Mouse (Mus musculus) midbrain, embryonic 12.5 days (tissue): Measurements from ENCODE around the gene Fmo6. TPM values are rescaled to one million over a fixed set of nuclear protein-coding genes. Genes with fewer than 3 reads are reported as not detected.

Experiments
- ATAC-seq: fragments of 200-750 bp; cut with Nextera tagmentation; 2 replicates; pipeline ENCODE4 v1.8.0; 2017; ENCODE audit warnings: low read depth, moderate TSS enrichment, moderate library complexity; ENCODE audit not compliant: low FRiP score
- H3K27ac ChIP-seq: fragments of 300-500 bp; sonication (generic); replicated peaks from 2 replicates; pipeline ENCODE4 v1.5.1; 2016; ENCODE audit warnings: mild to moderate bottlenecking
- H3K27me3 ChIP-seq: fragments of 300-500 bp; sonication (generic); 2 replicates; pipeline ENCODE4 v1.6.1; 2016; ENCODE audit warnings: mild to moderate bottlenecking
- H3K36me3 ChIP-seq: fragments of 300-500 bp; sonication (generic); 2 replicates; pipeline ENCODE4 v1.6.1; 2016
- H3K4me1 ChIP-seq: fragments of 300-500 bp; sonication (generic); 2 replicates; pipeline ENCODE4 v1.6.1; 2016
- H3K4me2 ChIP-seq: fragments of 300-500 bp; sonication (generic); replicated peaks from 2 replicates; pipeline ENCODE4 v1.6.1; 2016; ENCODE audit warnings: mild to moderate bottlenecking, moderate library complexity
- H3K4me3 ChIP-seq: fragments of 300-500 bp; sonication (generic); 2 replicates; pipeline ENCODE4 v1.5.1; 2016; ENCODE audit warnings: mild to moderate bottlenecking
- H3K9ac ChIP-seq: fragments of 300-500 bp; sonication (generic); replicated peaks from 2 replicates; pipeline ENCODE4 v1.6.1; 2016; ENCODE audit warnings: mild to moderate bottlenecking, moderate library complexity
- H3K9me3 ChIP-seq: fragments of 300-500 bp; sonication (generic); 2 replicates; pipeline ENCODE4 v1.6.1; 2016; ENCODE audit warnings: mild to moderate bottlenecking
- WGBS: fragments of 180-500 bp; shearing (Covaris S2); methylation state at CpG from one replicate; pipeline ENCODE4 v1.1.7; 2016; 5-methylcytosine and 5-hydroxymethylcytosine counted together
- polyA plus RNA-seq: library from polyadenylated mRNA; unstranded; fragments of >200 nt; fragmentation: Nextera tagmentation; extraction: Ambion mirVana; gene quantifications from 2 replicates; pipeline ENCODE4 v1.2.1, GENCODE M21; 2016

Fmo6 gene
- polyA plus RNA-seq, 1 experiment from 2014 or later, result not detected

DNA sequence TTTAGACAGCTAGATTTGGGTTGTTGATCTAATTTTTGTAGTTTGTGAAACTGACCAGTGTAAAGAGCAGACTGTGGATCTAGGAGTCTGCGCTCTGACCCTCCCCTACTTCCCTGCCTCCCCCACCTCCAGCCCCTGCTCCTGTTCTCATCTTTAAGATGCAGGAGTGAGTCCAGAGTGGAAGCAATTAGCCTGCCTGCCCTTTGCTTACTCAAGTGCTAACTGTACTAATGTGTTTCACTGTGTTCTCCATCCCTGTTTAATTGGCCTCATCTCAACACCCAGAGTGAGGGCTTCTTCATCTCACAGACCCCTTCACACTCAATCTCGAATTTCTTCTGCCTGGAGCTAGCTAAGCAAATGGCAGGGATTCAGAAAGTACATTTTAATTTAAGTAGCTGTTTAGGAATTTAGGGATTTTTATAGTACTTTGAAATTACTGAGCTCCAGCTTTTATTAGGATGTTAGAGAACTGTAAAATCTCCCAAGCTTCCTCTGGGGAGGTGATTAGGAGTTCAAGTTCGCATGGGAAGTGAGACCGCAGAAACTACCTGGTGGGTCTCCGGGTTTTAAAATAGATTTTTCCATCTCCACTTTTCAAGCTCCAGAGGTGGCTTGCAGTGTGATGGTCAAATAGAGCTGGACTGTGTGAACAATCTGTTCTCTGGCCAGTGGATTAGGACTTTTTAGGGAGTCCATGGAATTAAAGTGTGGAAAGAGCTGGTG lies 818 bp upstream of the Fmo6 start:
- no peak overlapping the region for H3K27ac ChIP-seq
- no peak for ATAC-seq
- no peaks in the 10 kb centered on the region for H3K9me3 ChIP-seq
- H3K4me2 ChIP-seq, result no peak overlapping the region
- H3K9ac ChIP-seq, result no peak overlapping the region
- WGBS, result 89% methylated on average over 5 of the region's 5 CpGs
- no peaks in the 10 kb centered on the region for H3K27me3 ChIP-seq
- no peak overlapping the region for H3K4me3 ChIP-seq
- no peaks in the 10 kb centered on the region for H3K36me3 ChIP-seq
- H3K4me1 ChIP-seq, result no peaks in the 10 kb centered on the region

DNA sequence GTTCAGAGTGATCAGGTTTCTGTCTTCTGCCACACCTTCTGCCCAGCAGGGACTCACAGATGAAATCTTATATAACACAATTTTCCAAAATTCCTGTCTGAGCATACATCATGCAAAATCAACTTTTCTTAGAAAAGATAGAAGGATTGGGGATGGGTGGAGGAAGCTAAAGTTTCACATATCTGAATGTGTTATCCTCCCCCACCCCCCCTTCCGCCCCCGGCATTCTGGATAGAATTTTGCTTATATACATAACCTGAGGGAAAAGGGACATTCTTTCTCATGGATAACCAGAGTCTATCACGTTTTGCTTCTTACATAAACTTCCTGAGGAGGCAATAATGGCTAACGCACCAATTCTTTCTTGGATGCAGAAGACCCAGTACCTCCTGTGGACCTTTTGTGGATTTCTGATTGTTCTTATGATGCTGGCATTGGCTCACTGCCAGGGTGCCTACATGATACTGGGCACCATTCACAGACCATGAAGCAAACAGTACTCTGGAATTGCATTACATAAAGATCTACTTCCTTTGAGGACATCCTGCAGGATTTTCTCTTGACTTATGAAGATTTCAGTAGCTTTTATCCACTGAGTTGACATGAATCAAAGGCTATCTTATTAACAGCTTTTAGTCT lies 2.8 kb downstream of the Fmo6 start:
- no peak overlapping the region for H3K4me2 ChIP-seq
- 76% methylated on average over 4 of the region's 4 CpGs for WGBS
- ATAC-seq, result no peak
- H3K9me3 ChIP-seq, result no peaks in the 10 kb centered on the region
- H3K27me3 ChIP-seq, result no peaks in the 10 kb centered on the region
- no peaks in the 10 kb centered on the region for H3K36me3 ChIP-seq
- H3K9ac ChIP-seq, result no peak overlapping the region
- no peak overlapping the region for H3K27ac ChIP-seq
- H3K4me1 ChIP-seq, result no peaks in the 10 kb centered on the region
- no peak overlapping the region for H3K4me3 ChIP-seq

DNA sequence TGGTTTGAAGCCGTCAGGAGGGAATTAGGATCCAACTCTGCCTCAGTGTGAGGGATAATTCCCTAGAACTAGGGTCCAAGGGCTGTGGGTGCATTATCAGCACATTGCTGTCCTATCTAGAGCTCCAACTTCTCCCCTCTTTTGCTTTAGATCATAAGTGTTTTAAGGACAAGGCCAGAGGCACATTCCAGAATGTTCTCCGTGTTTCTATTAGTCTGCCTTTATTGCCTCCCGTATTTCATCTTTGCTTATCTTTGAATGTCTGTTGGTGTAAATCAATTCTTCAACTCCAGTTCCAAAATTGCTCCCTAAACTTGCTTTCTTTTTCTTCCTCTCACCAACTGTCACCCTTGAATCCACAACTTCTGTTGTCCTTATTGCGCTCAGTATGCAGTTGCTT lies 4.9 kb downstream of the Fmo6 start:
- no peaks in the 10 kb centered on the region for H3K4me1 ChIP-seq
- no peak overlapping the region for H3K27ac ChIP-seq
- H3K36me3 ChIP-seq, result no peaks in the 10 kb centered on the region
- H3K9me3 ChIP-seq, result no peaks in the 10 kb centered on the region
- no peak overlapping the region for H3K4me3 ChIP-seq
- H3K9ac ChIP-seq, result no peak overlapping the region
- H3K27me3 ChIP-seq, result no peaks in the 10 kb centered on the region
- 84% methylated on average over 4 of the region's 4 CpGs for WGBS
- ATAC-seq, result no peak
- H3K4me2 ChIP-seq, result no peak overlapping the region

DNA sequence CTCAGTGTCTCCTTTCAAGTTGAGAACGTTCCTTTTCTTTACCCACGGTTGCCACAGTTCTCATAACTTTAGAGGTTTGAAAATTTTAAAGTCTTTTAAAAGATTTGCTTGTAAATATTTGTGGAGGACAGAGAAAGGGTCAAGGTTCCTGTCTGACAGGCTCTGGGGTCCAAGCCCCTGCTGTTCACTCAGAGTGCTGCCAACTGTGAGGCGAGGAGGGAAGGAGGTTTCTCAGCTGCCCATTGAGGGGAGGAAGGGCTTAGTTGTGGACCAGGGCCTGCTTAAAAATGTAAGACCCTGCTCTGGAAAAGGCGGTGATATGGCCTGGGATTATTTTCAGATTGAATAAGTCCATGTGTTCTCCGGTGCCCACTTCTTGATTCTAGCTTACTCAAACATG lies 5.4 kb downstream of the Fmo6 start:
- no peaks in the 10 kb centered on the region for H3K27me3 ChIP-seq
- no peak overlapping the region for H3K9ac ChIP-seq
- no peak overlapping the region for H3K27ac ChIP-seq
- H3K4me1 ChIP-seq, result no peaks in the 10 kb centered on the region
- no peak overlapping the region for H3K4me3 ChIP-seq
- ATAC-seq, result no peak
- 81% methylated on average over 5 of the region's 5 CpGs for WGBS
- no peak overlapping the region for H3K4me2 ChIP-seq
- H3K9me3 ChIP-seq, result no peaks in the 10 kb centered on the region
- no peaks in the 10 kb centered on the region for H3K36me3 ChIP-seq

DNA sequence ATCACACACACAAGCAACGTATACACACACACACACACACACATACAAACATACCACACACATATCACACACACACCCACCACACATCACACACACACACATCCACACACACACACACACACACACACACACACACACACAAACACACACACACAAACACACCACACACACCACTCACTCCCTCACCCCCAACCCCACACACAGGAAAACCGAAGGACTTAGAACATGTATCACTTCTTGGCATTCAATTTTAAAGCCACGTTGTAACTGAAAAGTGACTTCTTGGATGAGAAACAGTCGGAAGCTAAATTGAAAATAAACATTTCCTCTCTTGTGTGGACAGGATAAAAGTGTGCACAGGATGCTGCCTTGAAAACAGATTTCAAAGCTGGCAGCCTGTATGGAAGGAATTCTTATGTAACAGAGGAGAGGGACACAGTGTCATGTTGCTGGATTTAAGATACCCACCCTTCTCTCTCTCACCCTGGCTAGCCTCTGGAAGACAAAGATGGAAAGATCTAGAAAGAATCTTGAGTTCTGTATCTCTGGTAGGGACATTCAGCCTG lies 5.9 kb downstream of the Fmo6 start:
- H3K9ac ChIP-seq, result no peak overlapping the region
- H3K27me3 ChIP-seq, result no peaks in the 10 kb centered on the region
- no peak overlapping the region for H3K27ac ChIP-seq
- no peaks in the 10 kb centered on the region for H3K9me3 ChIP-seq
- H3K4me2 ChIP-seq, result no peak overlapping the region
- no peak for ATAC-seq
- no peak overlapping the region for H3K4me3 ChIP-seq
- no peaks in the 10 kb centered on the region for H3K4me1 ChIP-seq
- WGBS, result 82% methylated on average over 4 of the region's 4 CpGs
- H3K36me3 ChIP-seq, result no peaks in the 10 kb centered on the region

DNA sequence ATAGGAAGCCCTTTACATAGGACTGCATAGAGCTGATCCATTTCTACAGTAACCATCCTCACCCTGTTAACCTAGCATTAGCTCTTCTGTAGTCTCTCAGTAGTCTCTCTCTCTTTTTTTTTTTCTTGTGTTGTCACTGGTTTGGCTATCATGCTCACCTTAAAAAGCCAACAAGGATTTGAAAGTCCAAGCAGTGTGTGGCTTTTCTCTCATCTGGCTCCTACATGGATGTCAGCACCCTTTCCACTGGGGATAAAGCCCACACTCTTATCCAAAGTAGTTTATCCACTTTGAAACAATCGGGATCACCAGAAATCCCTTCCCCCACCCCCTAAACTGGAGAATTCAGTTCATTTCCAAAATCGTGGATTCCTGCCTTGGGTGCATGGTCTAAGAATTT lies 6.7 kb downstream of the Fmo6 start:
- 67% methylated on average over 2 of the region's 2 CpGs for WGBS
- ATAC-seq, result no peak

DNA sequence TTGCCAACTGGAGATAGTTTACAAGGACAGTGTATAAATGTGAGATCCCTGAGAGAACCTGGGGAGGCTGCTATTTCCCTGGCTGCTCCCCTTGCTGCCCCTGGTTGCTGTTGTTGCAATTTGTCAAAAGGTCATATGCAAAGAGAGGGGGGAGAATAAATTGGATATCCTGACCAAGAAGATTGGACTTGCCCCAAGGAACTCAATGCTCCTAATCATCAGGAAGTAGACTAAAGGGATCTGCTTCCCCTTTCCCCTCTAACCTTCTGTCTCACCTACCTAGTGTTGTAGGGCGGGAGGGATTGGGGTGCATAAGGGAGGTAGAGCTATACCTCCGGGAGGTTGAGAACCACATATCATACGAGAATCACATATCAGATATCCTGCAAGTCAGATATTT lies 8.2 kb downstream of the Fmo6 start:
- no peaks in the 10 kb centered on the region for H3K4me1 ChIP-seq
- 91% methylated on average over 3 of the region's 3 CpGs for WGBS
- H3K9ac ChIP-seq, result no peak overlapping the region
- no peak for ATAC-seq
- no peak overlapping the region for H3K4me3 ChIP-seq
- no peaks in the 10 kb centered on the region for H3K9me3 ChIP-seq
- H3K27me3 ChIP-seq, result no peaks in the 10 kb centered on the region
- H3K36me3 ChIP-seq, result no peaks in the 10 kb centered on the region
- no peak overlapping the region for H3K4me2 ChIP-seq
- H3K27ac ChIP-seq, result no peak overlapping the region

More for the DNA sequence above, 6.7 kb downstream of the Fmo6 start:
- no peak overlapping the region for H3K27ac ChIP-seq
- H3K4me1 ChIP-seq, result no peaks in the 10 kb centered on the region
- no peaks in the 10 kb centered on the region for H3K27me3 ChIP-seq
- no peak overlapping the region for H3K4me3 ChIP-seq
- no peaks in the 10 kb centered on the region for H3K9me3 ChIP-seq
- H3K4me2 ChIP-seq, result no peak overlapping the region
- no peak overlapping the region for H3K9ac ChIP-seq
- H3K36me3 ChIP-seq, result no peaks in the 10 kb centered on the region

DNA sequence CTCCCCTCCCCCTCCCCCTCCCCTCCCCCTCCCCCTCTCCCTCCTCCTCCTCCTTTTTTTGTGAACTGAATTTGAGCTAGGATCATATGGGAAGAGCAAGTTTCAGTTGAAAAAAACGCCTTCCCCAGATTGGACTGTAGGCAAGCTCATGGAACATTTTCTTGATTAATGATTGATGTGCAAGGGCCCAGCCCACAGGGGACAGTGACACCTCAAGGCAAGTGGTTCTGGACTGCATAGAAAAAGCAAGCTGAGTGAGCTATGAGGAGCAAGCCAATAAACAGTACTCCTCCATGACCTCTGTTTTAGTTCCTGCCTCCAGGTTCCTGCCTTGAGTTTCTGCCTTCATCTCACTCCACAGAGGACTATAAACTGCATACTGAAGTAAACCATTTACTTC lies 12.2 kb downstream of the Fmo6 start:
- Histone ChIP-seq H3K27me3 (no peaks in the 10 kb centered on the region), H3K27ac (no peak overlapping the region), H3K9ac (no peak overlapping the region), H3K4me1 (no peaks in the 10 kb centered on the region), H3K36me3 (no peaks in the 10 kb centered on the region), H3K4me3 (no peak overlapping the region), H3K4me2 (no peak overlapping the region), H3K9me3 (no peaks in the 10 kb centered on the region)
- WGBS, result 73% methylated on average over 1 of the region's 1 CpGs
- no peak for ATAC-seq

DNA sequence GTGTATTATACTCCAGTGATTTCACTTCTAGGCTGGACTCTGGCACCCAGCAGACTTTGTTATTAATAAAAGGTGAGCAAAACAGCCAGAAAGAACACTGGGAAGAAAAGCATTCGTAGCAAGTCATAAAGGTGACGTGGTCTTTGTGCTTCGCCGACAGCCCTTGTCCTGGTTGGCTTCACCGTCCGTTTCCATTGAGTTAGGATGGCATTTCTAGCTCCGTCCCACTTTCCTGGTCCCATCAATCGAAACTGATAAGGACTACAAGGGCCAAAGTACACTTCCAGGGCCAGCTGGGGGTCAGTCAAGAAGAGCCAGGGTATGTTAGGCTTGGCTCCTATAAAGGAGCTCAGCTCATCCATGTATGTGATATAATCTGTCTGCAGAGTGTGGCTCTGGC lies 20.7 kb downstream of the Fmo6 start:
- H3K9ac ChIP-seq, result no peak overlapping the region
- H3K9me3 ChIP-seq, result no peaks in the 10 kb centered on the region
- no peak overlapping the region for H3K4me3 ChIP-seq
- no peak overlapping the region for H3K4me2 ChIP-seq
- H3K27me3 ChIP-seq, result no peaks in the 10 kb centered on the region
- no peaks in the 10 kb centered on the region for H3K4me1 ChIP-seq
- H3K36me3 ChIP-seq, result no peaks in the 10 kb centered on the region
- WGBS, result 75% methylated on average over 8 of the region's 8 CpGs
- no peak overlapping the region for H3K27ac ChIP-seq
- ATAC-seq, result no peak

DNA sequence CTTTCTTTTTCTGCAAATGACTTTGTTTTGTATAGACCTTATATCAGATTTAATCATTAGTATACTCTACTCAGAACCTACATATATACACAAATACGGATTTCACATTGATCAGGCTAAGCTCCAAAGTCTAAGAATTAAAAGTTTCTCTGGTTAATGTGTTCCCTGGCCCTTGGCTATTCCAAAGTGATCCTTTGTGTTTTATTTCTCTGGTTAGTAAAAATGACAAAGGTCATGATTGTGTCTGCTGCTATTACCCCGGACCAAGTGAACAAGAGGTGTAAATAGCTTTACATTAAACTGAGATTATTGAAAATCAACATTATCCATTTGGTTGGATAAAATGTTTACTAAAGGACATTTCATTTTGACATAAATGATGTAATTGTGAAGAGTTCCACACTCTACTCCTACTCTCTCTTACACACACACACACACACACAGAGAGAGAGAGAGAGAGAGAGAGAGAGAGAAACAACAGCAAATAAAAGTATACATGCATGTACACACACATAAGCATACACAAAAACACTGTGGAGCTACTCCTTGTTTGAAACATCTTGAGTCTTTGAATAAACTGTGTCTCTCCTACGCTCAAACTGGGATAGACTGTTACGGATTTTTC lies 22.3 kb downstream of the Fmo6 start:
- H3K9me3 ChIP-seq, result no peaks in the 10 kb centered on the region
- ATAC-seq, result no peak

DNA sequence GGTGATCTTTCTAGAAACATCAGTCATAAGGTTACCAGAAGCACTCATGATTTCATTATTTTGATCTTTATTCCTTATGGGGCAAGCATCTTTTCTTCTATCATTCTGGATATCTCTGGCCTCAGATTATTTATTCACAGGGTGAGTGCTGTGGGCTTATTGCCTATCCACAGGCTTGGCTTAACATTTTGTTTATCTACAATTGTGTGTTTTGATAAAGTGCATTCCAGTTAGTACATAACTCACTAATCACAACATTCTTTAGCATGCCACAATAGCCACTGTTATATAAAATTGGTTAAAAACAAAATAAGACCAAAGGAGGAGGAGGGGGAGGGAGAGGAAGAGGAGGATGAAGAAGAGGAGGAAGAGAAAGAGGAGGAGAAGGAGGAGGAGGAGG lies 25.2 kb downstream of the Fmo6 start:
- no peak overlapping the region for H3K9ac ChIP-seq
- H3K4me3 ChIP-seq, result no peak overlapping the region
- H3K27ac ChIP-seq, result no peak overlapping the region
- H3K9me3 ChIP-seq, result no peaks in the 10 kb centered on the region
- no peaks in the 10 kb centered on the region for H3K4me1 ChIP-seq
- ATAC-seq, result no peak
- H3K4me2 ChIP-seq, result no peak overlapping the region
- no peaks in the 10 kb centered on the region for H3K36me3 ChIP-seq
- H3K27me3 ChIP-seq, result no peaks in the 10 kb centered on the region

More for the DNA sequence above, 22.3 kb downstream of the Fmo6 start:
- Histone ChIP-seq H3K4me2 (no peak overlapping the region), H3K27ac (no peak overlapping the region), H3K4me3 (no peak overlapping the region), H3K4me1 (no peaks in the 10 kb centered on the region), H3K36me3 (no peaks in the 10 kb centered on the region), H3K9ac (no peak overlapping the region), H3K27me3 (no peaks in the 10 kb centered on the region)
- 89% methylated on average over 4 of the region's 4 CpGs for WGBS

DNA sequence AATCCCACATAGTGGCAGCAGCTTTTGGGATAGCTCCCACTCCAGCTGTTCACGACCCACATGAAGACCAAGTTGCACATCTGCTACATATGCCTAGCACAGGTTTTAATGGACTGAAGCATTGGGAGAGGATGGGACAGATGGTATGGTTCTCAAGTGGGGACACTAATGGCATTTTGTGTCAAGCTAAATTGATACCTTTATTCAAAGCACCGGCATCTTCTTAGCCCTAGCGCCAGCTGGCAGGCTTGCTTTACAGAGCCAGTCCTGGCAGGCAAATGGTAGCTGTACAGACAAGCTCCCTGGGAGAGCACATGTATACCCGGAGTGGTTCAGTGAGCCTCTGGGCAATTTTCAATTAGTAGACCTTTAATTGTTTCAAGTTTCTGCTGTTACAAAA lies 35.4 kb downstream of the Fmo6 start:
- Histone ChIP-seq H3K9ac (no peak overlapping the region), H3K9me3 (no peaks in the 10 kb centered on the region), H3K4me2 (no peak overlapping the region), H3K4me1 (no peaks in the 10 kb centered on the region), H3K27me3 (no peaks in the 10 kb centered on the region), H3K4me3 (no peak overlapping the region), H3K36me3 (no peaks in the 10 kb centered on the region), H3K27ac (no peak overlapping the region)
- ATAC-seq, result no peak
- 80% methylated on average over 4 of the region's 4 CpGs for WGBS
